Mouse (Mus musculus): ENCODE measurements around the gene Lrrc47.

The Lrrc47 gene

GRCm38 (mm10) chr4:154023754-154024601 lies 12.4 kb downstream of the Lrrc47 start:
- no peak for DNase-seq (ENCODE audit: low spot score in 2 of 2)

- DNase-seq (ENCODE audit: low spot score in 2 of 2) = no peak
These were observed 13.4 kb downstream of the Lrrc47 start for GRCm38 (mm10) chr4:154024729-154025521.

GRCm38 (mm10) chr4:154025641-154026440 lies 14.3 kb downstream of the Lrrc47 start, which contains the start of gene Smim1:
TSS of gene Smim1 (minus strand) at chr4:154026230.
- DNase-seq (ENCODE audit: low spot score in 2 of 2) = peak; percentile 50 to 66

- DNase-seq (ENCODE audit: low spot score in 2 of 2) = no peak
These were observed 14.9 kb downstream of the Lrrc47 start for GRCm38 (mm10) chr4:154026441-154026761.

- no peak for DNase-seq (ENCODE audit: low spot score in 2 of 2)
These were observed 16.5 kb downstream of the Lrrc47 start for GRCm38 (mm10) chr4:154028066-154028465.

GRCm38 (mm10) chr4:154028646-154029045 lies 17.1 kb downstream of the Lrrc47 start:
- DNase-seq (ENCODE audit: low spot score in 2 of 2) = no peak

- no peak for DNase-seq (ENCODE audit: low spot score in 2 of 2)
These were observed 25.6 kb downstream of the Lrrc47 start for GRCm38 (mm10) chr4:154037123-154037522.

- no peak for DNase-seq (ENCODE audit: low spot score in 2 of 2)
These were observed 31.0 kb downstream of the Lrrc47 start, which contains the start of gene Ccdc27 for GRCm38 (mm10) chr4:154042577-154042976. TSS of gene Ccdc27 (minus strand) at chr4:154042677.

GRCm38 (mm10) chr4:154045837-154046236 lies 34.3 kb downstream of the Lrrc47 start:
- DNase-seq (ENCODE audit: low spot score in 2 of 2) = no peak

- no peak for DNase-seq (ENCODE audit: low spot score in 2 of 2)
These were observed 39.9 kb downstream of the Lrrc47 start for GRCm38 (mm10) chr4:154051401-154051800.

- DNase-seq (ENCODE audit: low spot score in 2 of 2) = no peak
These were observed 41.5 kb downstream of the Lrrc47 start for GRCm38 (mm10) chr4:154053065-154053464.

- no peak for DNase-seq (ENCODE audit: low spot score in 2 of 2)
These were observed 44.0 kb downstream of the Lrrc47 start for GRCm38 (mm10) chr4:154055482-154055881.

- DNase-seq (ENCODE audit: low spot score in 2 of 2) = no peak
These were observed 44.5 kb downstream of the Lrrc47 start for GRCm38 (mm10) chr4:154056046-154056445.

- no peak for DNase-seq (ENCODE audit: low spot score in 2 of 2)
These were observed 45.1 kb downstream of the Lrrc47 start for GRCm38 (mm10) chr4:154056661-154057060.

GRCm38 (mm10) chr4:154057696-154058095 lies 46.2 kb downstream of the Lrrc47 start:
- no peak for DNase-seq (ENCODE audit: low spot score in 2 of 2)

GRCm38 (mm10) chr4:154064827-154065773 lies 53.6 kb downstream of the Lrrc47 start:
- DNase-seq (ENCODE audit: low spot score in 2 of 2) = no peak

GRCm38 (mm10) chr4:154070896-154071295 lies 59.4 kb downstream of the Lrrc47 start:
- no peak for DNase-seq (ENCODE audit: low spot score in 2 of 2)

All from urinary bladder, adult 18-20 months (tissue).